Comparison of ENCODE assay signal across 8 mouse cellular contexts in genomic region chr9:66060308-66060647, GRCm38 (mm10). TPM values are rescaled to one million over a fixed set of nuclear protein-coding genes. Genes with fewer than 3 reads are reported as not detected.
A peak's percentile ranks its signal among the peaks of the same experiment; 100 is the strongest.
DNase-seq lines count a peak whose midpoint lies in the region; ATAC-seq and TF ChIP-seq lines count a peak whose summit lies in the region.

No protein-coding gene starts in this region.

- peaks cover 25% of the 10 kb centered on the region for H3K36me3 ChIP-seq in kidney, postnatal 0 days (ENCODE audit: insufficient read depth, low read length)
- H3K36me3 ChIP-seq in embryonic facial prominence, embryonic 12.5 days: peaks cover 29% of the 10 kb centered on the region
- peaks cover 17% of the 10 kb centered on the region for H3K36me3 ChIP-seq in intestine, embryonic 16.5 days (ENCODE audit: control insufficient read depth, insufficient read depth, low read length)
- peaks cover 28% of the 10 kb centered on the region for H3K36me3 ChIP-seq in neural tube, embryonic 13.5 days

- H3K4me2 ChIP-seq in kidney, postnatal 0 days (ENCODE audit: low read length): peak overlapping the region; percentile 73
- peak overlapping the region; percentile 67 for H3K4me2 ChIP-seq in embryonic facial prominence, embryonic 12.5 days (replicated peaks)
- peak overlapping the region; percentile 89 for H3K4me2 ChIP-seq in intestine, embryonic 16.5 days (ENCODE audit: low read depth, low read length)
- H3K4me2 ChIP-seq in neural tube, embryonic 13.5 days: peak overlapping the region; percentile 83

- WGBS in kidney, postnatal 0 days: 0% methylated on average over 19 of the region's 20 CpGs
- 0% methylated on average over 20 of the region's 20 CpGs for WGBS in embryonic facial prominence, embryonic 12.5 days
- WGBS in intestine, embryonic 16.5 days: 0% methylated on average over 20 of the region's 20 CpGs
- WGBS in neural tube, embryonic 13.5 days: 0% methylated on average over 20 of the region's 20 CpGs

- no peaks in the 10 kb centered on the region for H3K27me3 ChIP-seq in kidney, postnatal 0 days (ENCODE audit: insufficient read depth, low read length)
- no peaks in the 10 kb centered on the region for H3K27me3 ChIP-seq in embryonic facial prominence, embryonic 12.5 days
- H3K27me3 ChIP-seq in intestine, embryonic 16.5 days (replicated peaks; ENCODE audit: control insufficient read depth, insufficient read depth, low read length): no peaks in the 10 kb centered on the region
- no peaks in the 10 kb centered on the region for H3K27me3 ChIP-seq in neural tube, embryonic 13.5 days

- peak; percentile 78 for ATAC-seq in kidney, postnatal 0 days (replicated peaks; ENCODE audit: low FRiP score, low read depth)
- peak; percentile 71 for ATAC-seq in embryonic facial prominence, embryonic 12.5 days (ENCODE audit: insufficient number of reproducible peaks, insufficient read depth, low FRiP score, low TSS enrichment)
- peak; percentile 68 for ATAC-seq in intestine, embryonic 16.5 days
- peak; percentile 79 for ATAC-seq in neural tube, embryonic 13.5 days (ENCODE audit: low read depth)
- ATAC-seq in megakaryocyte progenitor cell, adult 5-6 weeks (replicated peaks; ENCODE audit: poor library complexity): no peak

- H3K4me1 ChIP-seq in kidney, postnatal 0 days (replicated peaks; ENCODE audit: insufficient read depth, low read length): no peaks in the 10 kb centered on the region
- H3K4me1 ChIP-seq in embryonic facial prominence, embryonic 12.5 days: peaks cover 19% of the 10 kb centered on the region
- H3K4me1 ChIP-seq in intestine, embryonic 16.5 days (ENCODE audit: control insufficient read depth, insufficient read depth, low read length): peaks cover 16% of the 10 kb centered on the region
- peaks cover 26% of the 10 kb centered on the region for H3K4me1 ChIP-seq in neural tube, embryonic 13.5 days (replicated peaks)

- TF ChIP-seq CTCF in kidney, postnatal 0 days (IDR thresholded peaks at IDR 0.05; ENCODE audit: low read depth): no peak

- peak overlapping the region; percentile 62 for H3K4me3 ChIP-seq in kidney, postnatal 0 days (replicated peaks; ENCODE audit: low read depth, low read length)
- H3K4me3 ChIP-seq in embryonic facial prominence, embryonic 12.5 days: peak overlapping the region; percentile 70
- peak overlapping the region; percentile 88 for H3K4me3 ChIP-seq in intestine, embryonic 16.5 days (ENCODE audit: low read length)
- peak overlapping the region; percentile 69 for H3K4me3 ChIP-seq in neural tube, embryonic 13.5 days

- no peaks in the 10 kb centered on the region for H3K9me3 ChIP-seq in kidney, postnatal 0 days (replicated peaks; ENCODE audit: low read length)
- H3K9me3 ChIP-seq in embryonic facial prominence, embryonic 12.5 days: no peaks in the 10 kb centered on the region
- H3K9me3 ChIP-seq in intestine, embryonic 16.5 days (ENCODE audit: control insufficient read depth, low read length): no peaks in the 10 kb centered on the region
- no peaks in the 10 kb centered on the region for H3K9me3 ChIP-seq in neural tube, embryonic 13.5 days

- DNase-seq in kidney, postnatal 0 days (ENCODE audit: low spot score): no peak
- DNase-seq in kidney, adult 18-20 months: no peak
- no peak for DNase-seq in cerebellum, postnatal 4 days (ENCODE audit: low spot score in 2 of 2)
- DNase-seq in kidney, adult 8-10 months: no peak

- H3K9ac ChIP-seq in kidney, postnatal 0 days (ENCODE audit: low read depth, low read length): peak overlapping the region; percentile 85
- peak overlapping the region; percentile 83 for H3K9ac ChIP-seq in embryonic facial prominence, embryonic 12.5 days
- H3K9ac ChIP-seq in intestine, embryonic 16.5 days (ENCODE audit: low read depth, low read length): peak overlapping the region; percentile 89
- peak overlapping the region; percentile 93 for H3K9ac ChIP-seq in neural tube, embryonic 13.5 days

- peak overlapping the region; percentile 86 for H3K27ac ChIP-seq in kidney, postnatal 0 days
- peak overlapping the region; percentile 76 for H3K27ac ChIP-seq in embryonic facial prominence, embryonic 12.5 days
- H3K27ac ChIP-seq in intestine, embryonic 16.5 days (ENCODE audit: low read length): peak overlapping the region; percentile 70
- peak overlapping the region; percentile 89 for H3K27ac ChIP-seq in neural tube, embryonic 13.5 days (replicated peaks)

RNA-seq across cellular contexts. Expression of gene Ppib, which starts 0.3 kb away (rescaled TPM):
- polyA plus RNA-seq in kidney, postnatal 0 days (2015; fragmentation: Nextera tagmentation; extraction: Ambion mirVana): 760 and 789 TPM in 2 replicates
- 523 and 525 TPM in 2 replicates for polyA plus RNA-seq in embryonic facial prominence, embryonic 12.5 days (2016; fragmentation: Nextera tagmentation; extraction: Ambion mirVana)
- 645 and 681 TPM in 2 replicates for polyA plus RNA-seq in intestine, embryonic 16.5 days (2015; fragmentation: Nextera tagmentation; extraction: Ambion mirVana)
- 420 and 438 TPM in 2 replicates for polyA plus RNA-seq in neural tube, embryonic 13.5 days (2015; fragmentation: Nextera tagmentation; extraction: Ambion mirVana)
- total RNA-seq in megakaryocyte progenitor cell, adult 5-6 weeks (2015): 466 and 518 TPM in 2 replicates
- 761 and 799 TPM in 2 replicates for total RNA-seq in megakaryocyte progenitor cell, adult 5-6 weeks (2017)

RNA-seq across cellular contexts. Expression of gene Snx22, which starts 9.2 kb away (rescaled TPM):
- polyA plus RNA-seq in kidney, postnatal 0 days (2015; fragmentation: Nextera tagmentation; extraction: Ambion mirVana): 1.1 and 1.4 TPM in 2 replicates
- polyA plus RNA-seq in embryonic facial prominence, embryonic 12.5 days (2016; fragmentation: Nextera tagmentation; extraction: Ambion mirVana): 6.2 and 7.7 TPM in 2 replicates
- polyA plus RNA-seq in intestine, embryonic 16.5 days (2015; fragmentation: Nextera tagmentation; extraction: Ambion mirVana): 1.2 and 1.9 TPM in 2 replicates
- 5.3 and 6.6 TPM in 2 replicates for polyA plus RNA-seq in neural tube, embryonic 13.5 days (2015; fragmentation: Nextera tagmentation; extraction: Ambion mirVana)
- 0.17 and 0.37 TPM in 2 replicates for total RNA-seq in megakaryocyte progenitor cell, adult 5-6 weeks (2015)
- total RNA-seq in megakaryocyte progenitor cell, adult 5-6 weeks (2017): 0.81 and 0.96 TPM in 2 replicates
